Mouse (Mus musculus) liver, postnatal 0 days (tissue): ENCODE results near the gene Ano1.

Source experiments
- CTCF ChIP-seq: sonication (generic); IDR thresholded peaks from 2 replicates; pipeline ENCODE4 v1.5.1; 2016; ENCODE audit warnings: antibody characterized with exemption, low read depth
- EP300 ChIP-seq: IDR thresholded peaks from 2 replicates; pipeline ENCODE4 v1.6.1; 2016; ENCODE audit warnings: antibody characterized with exemption, low read depth, mild to moderate bottlenecking

DNA sequence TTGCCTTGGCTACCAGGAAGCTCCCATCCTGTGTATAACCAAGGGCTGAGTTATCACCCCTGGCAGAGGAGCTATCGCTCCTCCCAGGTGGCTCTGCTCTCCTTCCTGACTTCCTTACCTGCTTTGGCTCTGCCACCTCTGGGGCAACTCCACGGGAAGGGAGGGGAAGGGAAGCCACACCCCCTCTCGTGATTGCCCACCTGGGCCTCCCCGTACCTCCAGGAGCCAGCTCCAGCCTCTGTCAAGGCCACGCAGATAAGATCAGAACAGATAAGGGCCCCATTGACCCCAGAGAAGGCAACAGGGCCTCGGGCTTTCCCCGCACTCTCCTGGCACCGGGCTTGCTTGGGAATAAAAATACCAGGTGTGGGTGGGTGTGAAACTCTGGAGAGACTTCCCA lies 28.4 kb upstream of the Ano1 start:
- TF ChIP-seq CTCF (no peak), EP300 (no peak)
